Mouse (Mus musculus) cerebellum, postnatal 10 days (tissue): ENCODE measurements around the gene Snd1.
"Not testable (repeated sequence)": the region's sequence is repeated elsewhere in the genome, so short reads cannot be mapped to it uniquely, and the experiment has no call there.

ENCODE experiments used
- DNase-seq, 2 experiments: peaks; one replicate each; pipeline ENCODE4 v3.0.0; 2021; ENCODE audit warnings: mixed read lengths in 2 of 2

Snd1 gene

DNA sequence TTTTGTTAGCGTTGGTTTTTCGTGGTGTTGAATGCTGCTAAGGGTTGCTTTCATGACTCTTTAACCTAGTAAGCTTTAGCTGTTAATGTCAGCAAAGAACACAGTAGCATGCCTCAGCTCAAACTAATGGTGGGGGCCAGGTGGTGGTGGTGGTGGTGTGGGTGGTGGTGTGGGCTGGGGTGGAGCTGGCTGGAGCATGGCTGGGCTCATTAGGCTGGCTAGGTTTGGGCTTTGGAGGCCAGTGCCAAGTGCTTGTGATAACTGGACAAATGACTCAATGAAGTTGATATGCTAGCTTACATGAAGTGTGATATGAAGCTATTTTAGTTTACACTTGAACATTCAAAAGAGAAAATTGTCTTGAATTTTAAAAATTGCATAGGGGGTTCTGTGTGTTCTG, 11.1 kb downstream of the Snd1 start:
- no peak for DNase-seq

GRCm38 (mm10) chr6:28486471-28486870, 11.5 kb downstream of the Snd1 start:
- DNase-seq = no peak

- DNase-seq = no peak
Measured at GRCm38 (mm10) chr6:28486905-28487304, 12.0 kb downstream of the Snd1 start.

GRCm38 (mm10) chr6:28488204-28488851, 13.4 kb downstream of the Snd1 start:
- no peak for DNase-seq

DNA sequence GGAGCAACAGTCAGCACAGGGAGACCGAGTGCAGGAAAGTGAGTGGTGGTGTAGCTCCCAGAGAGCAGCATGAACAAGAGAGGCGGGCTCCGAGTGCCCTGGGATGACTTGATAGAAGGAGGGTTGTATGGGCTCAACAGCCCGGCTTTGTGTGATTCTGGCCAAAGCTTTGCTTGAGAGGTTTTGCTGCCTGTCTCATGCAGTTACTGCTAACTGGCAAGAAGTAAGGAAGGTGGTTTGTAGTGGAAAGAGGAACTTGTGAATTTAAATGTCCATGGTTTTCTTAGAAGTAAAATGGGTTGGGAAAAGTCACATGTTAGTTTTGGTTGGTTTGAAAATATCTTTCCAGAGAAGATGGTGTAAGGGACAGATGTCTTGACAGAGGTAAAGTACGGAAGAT, 15.7 kb downstream of the Snd1 start:
- DNase-seq = no peak

DNA sequence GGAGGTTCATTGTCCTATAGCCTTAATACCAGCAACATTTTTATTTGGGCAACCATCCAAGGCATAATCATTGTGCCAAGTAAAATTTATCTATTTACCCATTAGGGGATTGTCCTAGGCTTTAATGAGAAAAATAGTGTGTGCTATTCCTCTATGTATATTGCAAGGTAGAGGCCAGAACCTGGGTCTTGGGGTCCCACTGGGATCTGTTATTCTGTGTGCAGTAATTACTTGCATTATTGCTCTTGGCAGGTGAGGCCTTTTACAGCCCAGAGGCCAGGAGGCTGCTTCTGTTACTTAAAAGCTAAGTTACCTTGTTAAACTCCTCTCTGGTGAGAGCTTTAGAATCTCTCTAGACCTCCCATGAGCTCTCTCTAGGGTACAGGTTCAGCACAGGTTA, 16.3 kb downstream of the Snd1 start:
- DNase-seq = no peak

GRCm38 (mm10) chr6:28497837-28498236, 22.9 kb downstream of the Snd1 start:
- no peak for DNase-seq

DNA sequence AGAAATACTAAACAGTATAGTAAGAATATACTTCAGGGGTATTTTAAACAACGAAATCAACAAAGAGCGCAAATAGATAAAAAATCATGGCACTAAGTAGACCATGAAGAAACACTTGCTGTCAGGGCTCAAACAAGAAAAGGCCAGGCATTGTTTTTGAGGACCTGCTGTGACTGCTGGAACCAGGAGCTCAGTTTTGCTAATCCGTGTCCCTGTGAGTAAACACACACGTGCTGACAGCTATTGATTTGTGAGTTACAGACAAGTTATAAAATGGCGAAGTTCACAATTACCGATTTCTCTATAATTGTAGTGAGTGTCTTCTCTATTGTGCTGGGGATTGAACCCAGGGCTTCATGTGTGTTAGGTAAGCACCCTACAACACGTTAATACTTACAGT, 27.6 kb downstream of the Snd1 start:
- DNase-seq = no peak

- DNase-seq = no peak
Measured at GRCm38 (mm10) chr6:28503148-28503547, 28.2 kb downstream of the Snd1 start.

GRCm38 (mm10) chr6:28504611-28505010, 29.7 kb downstream of the Snd1 start:
- no peak for DNase-seq

DNA sequence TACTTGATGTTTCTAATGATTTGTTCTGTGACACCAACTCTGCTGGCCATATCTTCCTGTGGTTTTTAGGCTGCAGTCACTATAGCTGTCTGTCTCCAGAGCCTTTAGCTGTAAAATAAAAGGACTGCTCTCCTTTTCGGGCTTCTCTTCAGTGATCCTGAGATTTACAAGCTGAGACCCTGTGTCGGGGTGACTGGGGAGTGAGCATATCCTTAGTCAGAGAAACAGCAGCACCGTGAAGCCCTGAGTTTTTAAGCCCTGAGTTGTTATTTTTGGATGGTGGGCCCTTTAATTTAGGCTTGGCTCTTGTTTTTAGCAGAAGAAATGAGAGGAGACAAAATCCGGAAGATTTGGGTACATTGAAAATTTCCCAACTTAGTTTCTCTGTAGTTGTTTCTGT, 32.8 kb downstream of the Snd1 start:
- no peak for DNase-seq

GRCm38 (mm10) chr6:28514195-28514594, 39.3 kb downstream of the Snd1 start:
- DNase-seq = no peak

DNA sequence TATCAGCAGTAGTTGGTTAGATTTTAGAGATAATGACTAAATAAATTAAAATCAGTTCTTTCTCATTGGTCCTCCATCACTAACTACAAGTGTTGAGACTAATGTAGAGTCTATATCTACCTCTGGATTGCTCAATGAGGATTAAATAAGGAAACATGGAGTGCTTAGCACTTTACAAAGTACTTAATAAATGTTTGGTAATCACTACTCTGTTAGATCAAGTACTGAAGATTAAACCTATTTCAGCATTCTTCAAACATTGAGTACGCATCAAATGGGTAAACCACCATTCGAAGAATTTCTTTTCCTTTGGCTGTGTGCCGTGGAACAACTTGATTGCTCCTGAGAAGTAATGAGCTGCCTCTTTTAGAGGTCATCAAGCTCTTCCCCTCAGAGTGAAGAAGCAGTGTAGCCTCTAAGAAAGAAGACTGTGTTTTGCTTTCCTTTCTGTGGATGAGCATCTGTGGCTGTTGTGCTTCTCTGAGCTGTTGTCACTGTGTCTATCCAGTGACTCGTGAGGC, 40.0 kb downstream of the Snd1 start:
- no peak for DNase-seq

GRCm38 (mm10) chr6:28516618-28517017, 41.7 kb downstream of the Snd1 start:
- DNase-seq = peak in 1 of 2 experiments; percentile 43

- no peak for DNase-seq
Measured at GRCm38 (mm10) chr6:28517050-28517449, 42.1 kb downstream of the Snd1 start.

GRCm38 (mm10) chr6:28519426-28519825, 44.5 kb downstream of the Snd1 start:
- no peak for DNase-seq

GRCm38 (mm10) chr6:28520787-28521186, 45.8 kb downstream of the Snd1 start:
- DNase-seq = not testable (repeated sequence)

- DNase-seq = no peak
Measured at GRCm38 (mm10) chr6:28521416-28521815, 46.5 kb downstream of the Snd1 start.

DNA sequence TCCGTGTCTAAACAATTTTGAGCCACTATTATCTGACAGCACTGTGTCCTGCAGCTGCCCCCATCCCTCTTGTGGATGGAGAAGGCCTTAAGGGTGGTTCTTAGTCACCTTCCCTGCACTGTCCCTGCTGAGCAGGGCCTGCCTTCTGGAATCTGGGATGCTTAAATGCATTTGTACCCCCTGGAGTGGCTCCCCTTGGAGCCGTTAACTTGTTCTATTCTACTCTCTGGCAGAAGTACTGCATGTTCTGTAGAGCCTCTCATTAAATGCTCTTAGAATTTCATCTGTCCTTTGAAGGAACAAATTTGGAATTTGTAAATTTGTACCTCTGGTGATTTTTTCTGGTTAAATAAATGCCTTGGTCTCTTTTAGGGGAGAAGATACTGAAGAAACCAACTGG, 50.6 kb downstream of the Snd1 start:
- no peak for DNase-seq

DNA sequence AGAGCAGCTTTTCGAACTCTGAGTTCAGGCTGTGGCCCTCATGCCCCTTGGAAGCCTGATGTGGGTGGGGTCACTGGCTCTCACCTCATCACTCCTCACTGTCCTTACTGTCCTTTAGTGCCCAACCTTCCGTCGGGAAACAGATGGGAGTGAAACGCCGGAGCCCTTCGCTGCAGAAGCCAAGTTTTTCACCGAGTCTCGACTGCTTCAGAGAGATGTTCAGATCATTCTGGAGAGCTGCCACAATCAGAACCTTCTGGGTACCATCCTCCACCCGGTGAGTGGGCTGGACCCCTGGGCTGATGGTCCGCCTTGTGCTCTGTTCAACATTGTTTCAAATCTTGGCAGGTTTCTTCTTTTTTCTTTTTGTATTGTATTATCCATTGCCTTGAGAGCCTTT, 52.5 kb downstream of the Snd1 start:
- DNase-seq = peak; percentile 52 to 53

DNA sequence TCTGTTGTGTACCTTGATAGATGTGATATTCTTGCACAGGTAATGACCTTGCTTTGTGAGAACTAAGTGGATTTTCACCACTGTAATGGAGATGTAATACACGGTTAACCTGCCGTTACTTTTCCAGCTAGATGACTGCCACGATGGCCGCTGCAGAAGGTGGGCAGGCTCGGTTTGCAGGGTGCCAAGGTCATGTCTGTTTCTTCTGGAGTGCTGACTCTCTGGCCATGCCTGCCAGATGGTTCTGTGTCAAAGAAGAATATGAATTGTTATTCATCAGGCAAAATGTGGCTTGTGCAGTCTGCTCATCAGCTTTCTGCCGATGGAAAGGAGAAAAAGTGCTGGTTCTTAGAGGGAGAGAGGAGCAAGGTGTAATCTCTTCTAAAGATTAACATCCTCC, 53.3 kb downstream of the Snd1 start:
- peak; percentile 59 to 68 for DNase-seq

DNA sequence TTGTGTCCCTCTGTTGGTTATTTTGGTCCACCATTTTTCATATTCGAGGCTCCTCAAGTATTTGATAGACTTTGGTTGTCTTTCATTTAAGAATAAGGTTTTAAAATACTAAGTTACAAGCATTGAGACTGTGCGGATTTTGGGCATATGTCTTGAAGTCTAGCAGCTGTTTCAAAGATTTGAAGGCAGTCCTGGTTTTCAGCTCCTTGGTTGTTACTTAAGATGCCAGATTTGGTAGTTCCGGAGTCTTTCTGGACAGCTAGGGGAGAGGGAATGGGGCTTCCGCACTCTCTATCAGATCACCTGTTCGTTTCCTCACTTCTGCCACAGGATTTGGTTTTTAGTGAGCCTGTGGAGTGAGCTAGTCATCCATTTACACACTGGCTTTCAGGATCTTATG, 61.5 kb downstream of the Snd1 start:
- DNase-seq = no peak

DNA sequence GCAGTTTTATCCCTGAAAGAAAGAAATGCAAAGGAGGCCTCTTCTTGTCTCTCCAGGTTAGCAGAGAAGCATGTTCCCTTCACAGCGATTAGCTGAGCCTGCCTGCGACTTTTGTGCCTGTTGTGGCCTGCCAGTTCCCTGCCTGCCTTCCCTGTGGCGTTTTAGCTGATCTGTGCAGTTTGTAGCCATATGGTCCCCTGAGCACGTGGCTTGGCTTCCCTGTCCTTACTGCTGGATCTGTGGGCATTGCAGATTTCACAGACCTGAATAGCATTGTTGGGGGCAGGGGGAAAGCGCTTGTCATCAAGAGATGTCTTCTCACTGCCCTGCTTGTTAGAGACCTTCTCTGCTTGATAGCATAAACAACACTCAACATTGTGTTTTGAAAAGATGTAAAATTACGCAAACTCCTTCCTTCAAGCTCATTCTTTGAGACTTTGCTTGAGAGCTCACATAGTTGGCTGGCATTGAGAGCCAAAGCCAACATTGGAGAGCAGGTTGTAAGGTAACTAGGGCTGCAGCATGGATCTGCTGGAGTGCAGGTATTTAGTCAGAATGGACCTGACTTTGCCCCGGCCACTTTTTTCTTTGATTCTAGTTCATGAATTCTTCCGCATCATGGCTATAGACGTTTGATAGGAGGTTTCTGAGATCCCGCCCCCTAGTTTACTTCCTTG, 63.0 kb downstream of the Snd1 start:
- DNase-seq = peak; percentile 88 to 93

DNA sequence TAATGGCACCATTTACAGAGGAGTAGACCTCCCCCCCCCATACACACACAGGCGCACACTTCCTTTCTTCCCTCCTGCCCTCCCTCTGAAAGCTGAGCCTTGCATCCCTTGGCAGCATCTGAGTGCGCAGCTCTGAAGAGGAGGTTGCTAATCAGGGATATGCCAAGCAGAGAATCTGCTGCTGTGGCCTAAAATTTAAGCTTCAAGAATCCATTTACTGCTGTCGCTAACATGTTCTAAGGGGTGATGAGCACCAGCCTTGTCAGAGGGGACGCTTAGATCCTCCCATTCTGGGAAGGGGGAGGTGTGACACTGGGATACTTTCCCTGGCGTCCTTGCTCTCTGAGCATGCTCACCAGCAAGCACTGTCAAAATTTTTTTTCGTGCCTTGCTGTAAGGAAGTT, 67.4 kb downstream of the Snd1 start:
- peak; percentile 53 to 55 for DNase-seq

DNA sequence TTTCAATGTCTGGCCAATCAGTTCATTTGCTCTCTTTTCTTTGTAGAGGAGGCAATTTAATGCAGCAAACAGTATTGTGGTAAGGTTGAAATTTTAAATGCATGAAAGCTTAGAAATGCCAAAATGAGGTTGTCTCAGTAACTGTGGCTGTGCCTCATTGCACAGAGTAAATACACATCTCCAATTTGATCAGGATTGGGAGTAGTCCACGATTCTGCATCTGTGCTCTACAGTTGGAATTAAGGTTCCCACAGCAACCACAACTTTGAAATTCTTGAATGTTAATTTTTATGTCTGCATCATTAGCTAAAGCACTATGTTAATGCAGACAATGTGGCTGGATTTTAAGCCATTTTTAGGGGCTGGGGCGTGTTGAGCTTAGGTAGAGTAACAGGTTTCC, 72.0 kb downstream of the Snd1 start:
- no peak for DNase-seq
